Mouse (Mus musculus) C3H10T1/2 (cell line): ENCODE measurements around the gene Gm5926. TPM values are rescaled to one million over a fixed set of nuclear protein-coding genes. Genes with fewer than 3 reads are reported as not detected.

Experiments used
- polyA plus RNA-seq, 2 experiments: library from polyadenylated mRNA; unstranded; fragments of >200 nt; fragmentation: generic; extraction: Trizol; gene quantifications; one replicate each; pipeline ENCODE4 v1.2.1; 2012; ENCODE audit warnings: missing spikeins in 2 of 2

Gene Gm5926
- polyA plus RNA-seq = not detected

GRCm38 (mm10) chrX:32650416-32650815, at the start of gene Gm5926:
Gene Gm5926 (plus strand): TSS chrX:32650716.

Other genes starting within 250 kb of the Gm5926 start
- gene Btbd35f1, start 90.7 kb upstream of the Gm5926 start, polyA plus RNA-seq = not detected
- not detected for gene Btbd35f21, start 75.4 kb downstream of the Gm5926 start, polyA plus RNA-seq
- not detected for gene Btbd35f30, start 243.9 kb downstream of the Gm5926 start, polyA plus RNA-seq